Mouse (Mus musculus): Measurements from ENCODE around the gene Fam216a.

GRCm38 (mm10) chr5:122344260-122344659 is 27.9 kb downstream of the Fam216a start:
- TF ChIP-seq EP300 (IDR thresholded peaks at IDR 0.05; ENCODE audit: low read depth) (no peak), CTCF (IDR thresholded peaks at IDR 0.05; ENCODE audit: low read depth) (peak; percentile 94)

Data from liver, postnatal 0 days (tissue).